Mouse (Mus musculus): ENCODE data around the gene Zfp663.

DNA sequence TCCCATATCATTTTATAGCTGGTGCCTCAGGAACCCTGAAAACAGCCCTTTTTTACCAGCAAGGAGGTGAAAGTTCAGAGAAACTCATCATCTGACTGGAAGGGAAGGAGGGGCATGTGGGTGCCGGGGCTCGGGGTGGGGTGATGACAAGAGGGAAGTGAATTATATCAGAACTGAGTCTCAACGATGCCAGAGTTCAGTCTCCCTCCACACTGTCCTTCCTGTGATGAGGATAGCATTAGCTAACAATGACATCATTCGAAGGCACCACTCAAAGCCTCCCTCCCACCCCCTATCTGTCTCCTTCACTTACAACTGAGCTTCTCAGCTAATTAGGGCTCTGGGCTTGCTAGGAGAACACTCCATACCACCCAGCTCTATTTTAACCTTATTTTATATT lies 49.0 kb downstream of the Zfp663 start:
- TF ChIP-seq CTCF (IDR thresholded peaks at IDR 0.05; ENCODE audit: low read depth) (no peak), EP300 (IDR thresholded peaks at IDR 0.05; ENCODE audit: low read depth) (no peak)

All from heart, postnatal 0 days (tissue).